Mouse (Mus musculus): Measurements from ENCODE around the gene Prkci.

The Prkci gene

DNA sequence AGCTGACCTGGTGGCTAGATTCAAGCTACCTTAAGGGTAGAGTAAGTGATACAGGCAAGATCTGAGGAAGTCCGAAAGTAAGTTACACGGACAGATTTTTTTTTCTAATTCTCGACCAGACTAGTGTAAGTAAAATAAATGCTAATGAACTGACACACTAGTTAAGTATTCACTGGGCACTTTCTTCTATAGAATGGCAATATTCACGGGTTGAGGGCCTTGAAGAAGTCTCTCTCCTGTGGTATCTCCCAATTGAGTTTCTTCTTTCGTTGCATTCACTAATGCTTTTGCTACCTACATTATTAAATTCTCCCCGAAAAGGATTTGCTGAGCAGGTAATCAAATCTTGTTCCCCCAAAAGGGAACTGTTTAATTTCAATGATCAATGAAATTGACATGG, 688 bp upstream of the Prkci start:
- DNase-seq (ENCODE audit: low spot score in 2 of 2) = no peak

DNA sequence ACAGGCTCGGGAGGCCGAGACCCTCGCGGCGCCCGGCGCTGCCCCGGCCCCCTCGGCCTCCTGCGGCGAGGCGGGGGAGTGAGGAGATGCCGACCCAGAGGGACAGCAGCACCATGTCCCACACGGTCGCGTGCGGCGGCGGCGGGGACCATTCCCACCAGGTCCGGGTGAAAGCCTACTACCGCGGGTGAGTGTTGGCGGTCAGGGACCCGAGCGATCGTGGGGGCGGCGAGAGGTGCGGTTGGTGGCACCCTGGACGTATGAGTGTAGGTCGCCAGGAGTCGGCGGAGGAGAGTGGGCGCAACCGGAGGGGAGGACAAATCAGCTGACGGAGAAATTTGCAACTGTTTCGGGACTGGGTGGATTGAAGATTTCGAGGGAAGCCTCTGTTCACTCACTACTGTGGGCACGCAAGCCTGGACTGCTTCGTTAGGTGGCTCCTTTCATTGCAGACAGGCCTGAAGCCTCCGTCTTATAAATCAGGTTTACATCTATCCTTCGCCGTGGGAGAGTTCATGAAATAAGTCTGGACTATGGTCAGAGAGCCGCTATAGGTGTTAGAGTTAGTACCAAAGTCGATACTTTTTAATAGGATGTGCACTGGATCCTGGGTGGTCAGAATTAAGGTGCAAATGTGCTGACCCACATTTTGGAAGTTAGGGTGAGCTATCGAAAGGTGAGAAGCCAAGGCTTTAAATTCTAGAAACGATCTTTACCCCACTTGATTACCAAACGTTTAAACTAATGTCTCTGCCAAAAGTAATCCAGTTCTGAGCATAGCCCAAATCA, 546 bp downstream of the Prkci start:
- peak; percentile 44 to 48 for DNase-seq (ENCODE audit: low spot score in 2 of 2)

GRCm38 (mm10) chr3:30996688-30997014, 1.1 kb downstream of the Prkci start:
- no peak for DNase-seq (ENCODE audit: low spot score in 2 of 2)

- no peak for DNase-seq (ENCODE audit: low spot score in 2 of 2)
Observed at GRCm38 (mm10) chr3:30999401-31000017, 4.0 kb downstream of the Prkci start.

GRCm38 (mm10) chr3:31000018-31000407, 4.5 kb downstream of the Prkci start:
- no peak for DNase-seq (ENCODE audit: low spot score in 2 of 2)

GRCm38 (mm10) chr3:31001048-31001676, 5.6 kb downstream of the Prkci start:
- DNase-seq (ENCODE audit: low spot score in 2 of 2) = no peak

DNA sequence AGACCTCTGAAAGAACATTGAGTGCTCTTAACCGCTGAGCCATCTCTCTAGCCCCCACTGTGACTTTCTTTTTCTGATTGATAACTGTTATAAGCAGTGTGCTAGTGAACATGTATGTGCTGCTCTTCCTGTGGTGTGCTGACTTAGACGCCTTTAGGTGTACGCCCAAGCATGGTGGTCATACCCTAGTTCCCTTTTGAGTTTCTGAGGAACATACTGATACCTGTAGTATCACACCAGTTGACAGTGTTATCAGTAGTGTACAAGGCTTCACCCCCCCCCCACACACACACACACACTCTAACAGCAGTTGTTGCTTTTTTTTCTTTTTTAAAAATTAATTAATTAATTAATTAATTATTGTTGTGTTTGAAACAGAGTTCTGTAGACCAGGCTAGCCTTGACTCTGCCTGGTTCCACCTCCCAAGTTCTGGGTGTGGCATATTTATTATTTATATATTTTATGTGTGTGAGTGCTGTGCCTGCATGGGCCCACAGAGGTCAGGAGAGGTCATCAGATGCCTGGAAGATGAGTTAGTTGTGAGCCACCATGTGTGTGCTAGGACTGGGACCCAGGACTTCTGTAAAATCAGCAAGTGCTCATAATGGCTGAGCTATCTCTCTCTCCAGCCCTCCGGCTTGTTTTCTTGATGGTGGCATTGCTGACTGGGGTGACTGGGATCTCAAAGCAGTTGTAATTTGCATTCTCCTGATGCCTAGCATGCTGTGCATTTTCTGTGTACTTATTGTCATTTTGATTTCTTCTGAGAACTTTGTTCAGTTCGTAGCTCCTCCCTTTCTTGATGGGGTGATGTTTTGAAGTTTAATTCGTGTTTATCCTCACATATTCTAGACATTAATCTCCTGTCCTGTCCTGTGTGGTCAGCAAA, 9.0 kb downstream of the Prkci start:
- DNase-seq (ENCODE audit: low spot score in 2 of 2) = no peak

DNA sequence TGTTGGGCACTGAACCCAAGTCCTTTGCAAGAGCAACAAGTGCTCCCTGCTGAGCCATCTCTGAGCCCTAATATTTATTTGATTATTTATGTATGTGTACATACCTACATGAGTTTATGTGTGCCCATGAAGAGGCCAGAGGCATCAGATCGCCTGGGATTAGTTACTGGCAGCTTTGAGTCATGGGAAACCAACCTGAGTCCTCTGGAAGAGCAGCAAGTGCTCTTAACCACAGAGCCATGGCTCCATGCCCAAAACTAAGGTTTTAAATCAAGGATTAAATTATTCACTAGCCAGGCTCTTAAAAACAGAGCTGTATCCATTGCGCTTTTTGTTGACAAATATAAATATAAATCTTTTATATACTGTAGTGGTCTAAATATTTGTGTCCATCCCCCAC, 18.8 kb downstream of the Prkci start:
- no peak for DNase-seq (ENCODE audit: low spot score in 2 of 2)

GRCm38 (mm10) chr3:31015682-31016443, 20.3 kb downstream of the Prkci start:
- no peak for DNase-seq (ENCODE audit: low spot score in 2 of 2)

DNA sequence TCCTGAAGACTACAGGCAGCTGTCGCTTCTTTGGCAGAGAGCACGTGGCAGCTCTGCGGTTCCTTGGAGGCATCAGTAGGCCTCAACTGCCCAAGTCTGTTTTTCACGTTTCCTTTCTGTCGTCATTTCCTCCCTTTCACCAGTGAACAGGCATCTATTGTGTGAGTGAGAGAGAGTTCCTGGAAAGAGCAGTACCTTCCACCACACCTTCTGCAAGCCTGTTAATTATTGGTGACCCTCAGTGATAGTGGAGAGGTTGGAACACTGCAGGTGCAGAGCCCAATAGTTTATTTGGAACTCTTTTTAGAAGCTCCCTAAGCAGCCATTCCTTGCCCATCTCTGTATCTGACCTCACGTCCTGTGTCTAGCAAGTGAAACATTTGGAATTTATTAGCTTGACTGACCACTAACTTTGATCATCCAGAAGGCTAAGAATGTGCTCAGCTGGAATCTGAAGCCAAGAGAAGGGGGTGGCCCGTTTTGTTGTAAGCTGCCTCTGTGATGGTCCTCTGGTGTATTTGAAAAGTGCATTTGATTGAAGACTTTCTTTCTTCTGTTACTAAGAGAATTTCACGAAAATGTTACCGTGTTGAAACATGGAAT, 21.1 kb downstream of the Prkci start:
- DNase-seq (ENCODE audit: low spot score in 2 of 2) = no peak

DNA sequence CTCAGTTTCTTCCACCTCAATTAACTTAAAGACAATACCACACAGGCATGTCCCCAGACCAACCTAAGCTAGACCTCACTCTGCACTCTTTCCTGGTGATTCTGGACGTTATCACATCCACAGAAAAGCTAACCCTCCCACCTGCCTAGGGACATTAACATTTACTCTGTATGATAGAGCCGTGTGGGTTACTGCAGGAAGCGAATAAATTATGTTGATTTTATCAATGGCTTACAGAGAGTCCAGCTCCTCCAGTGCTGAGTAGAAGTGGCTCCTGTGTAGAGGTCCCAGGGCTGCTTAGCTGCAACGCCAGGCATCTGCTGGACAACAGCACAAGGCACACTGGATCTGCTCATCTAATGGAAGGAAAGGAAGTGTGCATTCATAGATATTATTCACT, 22.1 kb downstream of the Prkci start:
- DNase-seq (ENCODE audit: low spot score in 2 of 2) = no peak

DNA sequence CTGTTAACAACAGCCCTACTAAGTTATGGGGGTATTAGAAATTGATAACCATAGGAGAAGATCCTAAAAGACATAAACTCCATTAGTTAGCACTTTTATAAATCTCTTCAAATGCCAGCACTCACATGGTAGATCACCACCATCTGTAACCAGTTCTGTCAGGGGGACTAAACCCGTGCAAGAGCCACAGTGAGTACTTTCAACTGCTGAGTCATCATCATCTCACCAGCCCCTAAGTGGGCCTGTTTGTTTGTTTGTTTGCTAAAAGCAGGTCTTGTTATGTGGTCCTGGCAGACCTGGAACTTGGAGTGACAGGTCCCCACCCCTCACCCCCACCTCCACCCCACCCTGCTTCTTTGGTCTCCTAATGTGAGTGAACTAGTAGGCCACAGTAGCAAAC, 23.7 kb downstream of the Prkci start:
- DNase-seq (ENCODE audit: low spot score in 2 of 2) = no peak

DNA sequence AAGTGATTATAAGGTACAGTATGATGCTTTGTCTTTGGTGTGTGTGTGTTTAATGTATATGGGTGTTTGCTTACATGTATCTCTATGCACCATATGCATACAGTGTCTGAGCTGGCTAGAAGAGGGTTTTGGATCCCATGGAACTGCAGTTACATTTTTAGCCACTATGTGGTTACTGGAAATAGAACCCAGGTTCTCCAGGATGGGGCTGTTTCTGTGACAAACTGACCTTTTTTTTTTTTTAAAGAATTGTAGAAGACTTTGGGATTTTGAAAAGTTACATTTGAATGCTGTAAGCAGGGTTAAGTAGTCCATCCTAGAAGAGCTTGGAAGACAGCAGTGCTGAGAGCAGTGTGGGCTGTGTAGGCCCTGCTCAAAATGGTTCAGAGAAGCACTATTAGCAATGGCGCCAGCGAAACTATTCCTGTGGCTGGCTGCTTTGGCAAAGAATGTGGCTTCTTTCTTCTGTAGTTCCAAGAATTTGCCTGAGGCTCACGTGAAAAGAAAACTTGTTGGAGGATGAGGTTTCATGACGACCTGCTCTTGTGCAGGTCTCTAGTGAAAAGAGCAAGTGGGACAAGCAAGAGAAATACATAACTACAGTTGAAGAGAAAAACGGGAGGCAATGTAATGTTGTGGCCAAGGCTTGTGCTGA, 24.4 kb downstream of the Prkci start:
- no peak for DNase-seq (ENCODE audit: low spot score in 2 of 2)

GRCm38 (mm10) chr3:31020656-31021055, 25.1 kb downstream of the Prkci start:
- no peak for DNase-seq (ENCODE audit: low spot score in 2 of 2)

GRCm38 (mm10) chr3:31022895-31023436, 27.4 kb downstream of the Prkci start:
- DNase-seq (ENCODE audit: low spot score in 2 of 2) = no peak

DNA sequence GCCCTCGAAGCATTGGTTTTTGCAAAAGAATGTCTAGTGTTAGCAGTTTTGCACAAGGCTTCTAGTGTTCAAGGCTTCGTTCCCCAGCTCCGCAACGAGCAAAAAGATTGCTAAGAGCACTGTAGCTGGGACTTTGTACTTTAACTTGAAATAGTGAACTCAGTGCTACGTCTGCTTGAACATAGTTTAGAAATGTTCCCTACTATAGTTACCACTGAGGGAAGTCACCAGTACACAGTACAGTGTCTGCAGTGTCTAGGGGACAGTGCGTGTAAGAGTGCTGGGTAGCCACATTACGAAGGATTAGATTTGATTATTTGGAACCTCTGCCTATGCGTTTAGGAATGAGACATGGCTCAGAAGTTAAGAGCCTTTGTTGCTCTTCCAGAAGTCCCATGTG, 32.2 kb downstream of the Prkci start:
- no peak for DNase-seq (ENCODE audit: low spot score in 2 of 2)

GRCm38 (mm10) chr3:31031621-31032020, 36.1 kb downstream of the Prkci start:
- DNase-seq (ENCODE audit: low spot score in 2 of 2) = no peak

GRCm38 (mm10) chr3:31033644-31034043, 38.1 kb downstream of the Prkci start:
- DNase-seq (ENCODE audit: low spot score in 2 of 2) = no peak

DNA sequence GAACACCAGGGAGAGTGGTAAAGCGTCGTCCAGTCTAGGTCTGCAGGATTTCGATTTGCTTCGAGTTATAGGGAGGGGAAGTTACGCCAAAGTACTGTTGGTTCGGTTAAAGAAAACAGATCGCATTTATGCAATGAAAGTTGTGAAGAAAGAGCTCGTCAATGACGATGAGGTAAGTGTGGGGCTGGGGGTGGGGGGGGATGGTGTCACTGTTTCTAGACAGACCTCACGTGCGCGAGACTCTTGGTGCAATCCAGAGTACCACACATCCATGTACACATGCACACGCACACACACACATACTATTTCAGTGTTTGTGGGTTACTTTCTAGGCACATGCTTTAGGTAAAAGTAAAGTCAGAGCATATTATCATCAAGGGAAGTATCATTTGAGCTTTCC, 42.3 kb downstream of the Prkci start:
- DNase-seq (ENCODE audit: low spot score in 2 of 2) = no peak

DNA sequence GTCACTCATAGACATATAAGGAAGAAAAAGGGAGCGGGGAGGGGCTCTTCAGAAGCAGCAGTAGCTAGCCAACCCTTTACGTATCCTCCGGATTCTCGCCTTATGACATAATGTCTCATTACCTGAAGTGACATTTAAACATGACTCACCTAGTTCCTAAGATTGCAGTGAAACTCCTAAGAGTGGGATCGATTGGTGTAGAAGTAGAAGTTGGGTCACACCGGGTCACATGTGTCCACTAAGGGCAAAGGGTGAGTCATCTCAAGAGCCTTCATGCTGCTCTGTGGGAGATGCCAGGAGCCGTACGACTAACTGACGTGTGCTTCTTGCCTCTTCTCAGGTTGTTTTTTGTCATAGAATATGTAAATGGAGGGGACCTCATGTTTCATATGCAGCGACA, 43.1 kb downstream of the Prkci start:
- DNase-seq (ENCODE audit: low spot score in 2 of 2) = no peak
